Mouse (Mus musculus) gastrocnemius, adult 8-10 months (tissue): Measurements from ENCODE around the gene Atxn7l3. TPM values are rescaled to one million over a fixed set of nuclear protein-coding genes. Genes with fewer than 3 reads are reported as not detected.
A peak's percentile ranks its signal among the peaks of the same experiment; 100 is the strongest.
"Not testable (repeated sequence)": the region's sequence is repeated elsewhere in the genome, so short reads cannot be mapped to it uniquely, and the experiment has no call there.

Experiments used
- DNase-seq, 2 experiments: peaks; one replicate each; pipeline ENCODE4 v3.0.0; 2022; ENCODE audit warnings: low spot score in 2 of 2
- total RNA-seq, 4 experiments: library from RNA; stranded (reverse); gene quantifications; 2 replicates each; pipeline ENCODE4 v1.2.4; 2022

The Atxn7l3 gene
- total RNA-seq, 4 experiments from 2014 or later = 9.3 to 14.5 (median 11.1) TPM

- DNase-seq = no peak
Measured at GRCm38 (mm10) chr11:102294887-102295597, 1.4 kb downstream of the Atxn7l3 start.

GRCm38 (mm10) chr11:102294416-102294815, 2.0 kb downstream of the Atxn7l3 start:
- DNase-seq = no peak

DNA sequence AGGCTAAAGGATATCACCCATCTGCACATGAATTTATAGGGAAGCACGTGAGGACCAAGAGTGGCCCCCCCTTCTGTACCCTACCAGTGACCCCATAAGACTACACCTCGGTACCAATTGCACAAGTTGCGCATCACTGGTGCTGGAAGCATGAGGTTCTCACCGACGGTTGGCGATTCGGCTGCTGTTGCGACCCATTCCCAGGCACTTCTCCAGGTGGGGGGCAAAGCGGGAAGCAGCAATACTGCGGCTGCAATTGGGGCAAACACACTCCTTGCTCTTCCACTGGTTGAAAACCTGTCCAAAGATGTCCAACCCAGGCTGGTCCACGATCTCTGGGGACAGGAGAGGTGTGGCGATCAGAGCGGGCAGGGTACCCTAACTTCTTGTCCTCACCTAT, 2.5 kb downstream of the Atxn7l3 start:
- no peak for DNase-seq

DNA sequence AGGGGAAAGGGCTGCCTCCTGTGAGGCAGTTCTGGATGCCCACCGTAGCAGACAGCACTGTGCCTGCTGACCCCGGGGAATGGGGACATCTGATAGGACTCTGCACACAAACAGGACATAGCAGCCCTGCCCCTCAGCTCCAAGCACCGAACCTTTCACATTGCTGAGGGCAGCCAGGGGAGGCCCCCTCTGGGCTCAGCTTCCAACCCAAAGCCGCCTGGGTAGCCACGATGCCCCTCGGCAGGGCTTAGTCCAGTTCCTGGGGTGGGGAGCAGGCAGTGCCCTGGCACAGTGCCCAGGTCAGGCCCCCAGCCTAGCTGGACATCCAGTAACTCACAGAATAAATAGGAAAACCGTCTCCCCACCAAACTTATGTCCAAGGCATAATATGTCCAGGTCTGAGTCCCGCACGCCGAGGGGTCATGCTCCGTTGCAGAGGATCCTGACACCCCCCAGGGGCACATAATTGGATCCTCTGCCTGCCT, 5.3 kb downstream of the Atxn7l3 start:
- no peak for DNase-seq

- no peak for DNase-seq
Measured at GRCm38 (mm10) chr11:102290141-102290540, 6.3 kb downstream of the Atxn7l3 start.

GRCm38 (mm10) chr11:102289511-102290100, 6.8 kb downstream of the Atxn7l3 start:
- no peak for DNase-seq

DNA sequence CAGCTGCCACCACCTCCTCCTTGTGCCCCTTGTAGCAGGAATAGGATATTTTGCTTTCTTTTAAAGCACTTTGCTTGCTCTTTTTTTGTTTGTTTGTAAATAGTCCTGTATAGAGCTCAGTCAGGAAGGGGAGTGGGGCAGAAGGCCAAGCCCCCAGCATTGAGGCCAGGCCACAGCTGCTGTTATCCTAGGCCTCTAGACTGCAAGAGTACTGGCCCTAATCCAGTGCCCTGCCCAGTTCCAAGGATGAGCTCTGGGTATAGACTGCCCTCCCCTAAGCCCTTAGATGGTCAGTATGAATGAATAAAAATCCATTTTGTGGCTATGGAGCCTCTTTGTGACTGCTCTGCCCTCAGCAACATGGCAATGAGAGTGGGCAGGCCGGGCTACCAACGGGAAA, 7.5 kb downstream of the Atxn7l3 start:
- no peak for DNase-seq

- no peak for DNase-seq
Measured at GRCm38 (mm10) chr11:102288027-102288804, 8.2 kb downstream of the Atxn7l3 start.

- DNase-seq = no peak
Measured at GRCm38 (mm10) chr11:102287485-102287884, 8.9 kb downstream of the Atxn7l3 start.

- no peak for DNase-seq
Measured at GRCm38 (mm10) chr11:102285095-102285834, 11.2 kb downstream of the Atxn7l3 start.

DNA sequence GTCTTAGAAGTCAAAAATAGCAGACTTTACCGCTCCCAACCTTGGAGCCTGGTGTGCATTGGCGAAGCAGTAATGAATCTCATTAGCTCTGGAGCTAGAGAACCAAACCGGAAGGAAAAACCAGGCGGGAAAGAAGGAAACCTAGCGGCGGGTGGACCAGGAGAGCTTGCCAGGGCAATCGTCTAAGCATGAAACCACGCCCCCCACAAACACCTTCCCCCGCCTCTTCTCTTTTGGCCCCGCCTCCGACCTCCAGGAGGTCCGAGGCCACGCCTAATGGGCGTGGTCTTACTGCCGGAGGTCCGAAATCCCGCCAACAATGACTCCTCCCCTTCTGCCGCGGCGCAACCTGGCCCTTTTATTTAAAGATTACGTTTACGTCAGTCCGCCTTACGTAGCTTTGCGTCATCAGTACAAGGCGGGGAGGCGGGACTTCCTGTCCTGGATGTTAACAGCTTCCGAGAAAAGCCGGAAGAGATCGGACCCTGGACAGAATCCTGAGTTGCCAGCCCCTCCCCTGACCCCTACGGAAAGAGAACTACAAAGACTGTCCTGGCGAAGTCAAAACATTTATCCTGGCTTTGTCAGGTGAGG, 11.8 kb downstream of the Atxn7l3 start, which contains the start of gene Tmub2:
Gene Tmub2 (plus strand): TSS at position 431 of the 594 bp plus-strand sequence.
- peak; percentile 95 to 97 for DNase-seq

DNA sequence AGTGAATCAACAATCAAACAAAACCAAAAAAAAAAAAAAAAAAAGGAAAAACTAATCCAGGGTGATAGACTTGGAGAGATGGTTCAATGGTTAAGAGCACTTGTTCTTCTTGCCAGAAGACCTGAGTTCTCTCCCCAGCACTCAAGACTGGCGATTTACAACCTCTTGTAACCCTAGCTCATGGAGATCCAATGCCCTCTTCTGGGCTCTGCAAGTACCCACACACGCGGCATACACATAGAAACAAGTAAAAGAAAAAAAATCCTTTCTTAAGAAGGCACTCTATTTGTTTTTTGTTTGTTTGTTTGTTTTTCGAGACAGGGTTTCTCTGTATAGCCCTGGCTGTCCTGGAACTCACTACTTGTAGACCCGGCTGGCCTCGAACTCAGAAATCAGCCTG, 12.5 kb downstream of the Atxn7l3 start:
- DNase-seq = no peak

- DNase-seq = not testable (repeated sequence)
Measured at GRCm38 (mm10) chr11:102280267-102280666, 16.2 kb downstream of the Atxn7l3 start.

GRCm38 (mm10) chr11:102279595-102279994, 16.8 kb downstream of the Atxn7l3 start:
- DNase-seq = peak; percentile 55 to 63

DNA sequence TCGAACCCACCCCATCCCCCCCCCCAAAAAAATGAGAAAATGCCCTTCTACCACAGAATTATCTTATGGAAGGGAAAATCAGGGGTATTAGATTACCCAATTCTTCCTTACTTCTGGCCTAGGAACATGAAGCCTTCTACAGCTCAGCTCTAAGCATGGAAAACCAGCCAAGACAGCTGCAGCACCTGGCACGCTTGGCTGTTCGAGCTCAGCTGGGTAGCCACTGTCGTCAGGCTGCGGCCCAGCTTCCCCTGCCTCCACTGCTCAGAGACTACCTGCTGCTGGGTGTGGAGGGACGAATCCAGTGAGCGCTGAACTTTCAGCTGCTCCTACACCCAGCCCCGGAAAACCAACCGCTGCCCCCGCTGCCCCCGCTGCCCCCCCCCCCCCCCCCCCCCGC, 18.7 kb downstream of the Atxn7l3 start:
- DNase-seq = peak in 1 of 2 experiments; percentile 47

DNA sequence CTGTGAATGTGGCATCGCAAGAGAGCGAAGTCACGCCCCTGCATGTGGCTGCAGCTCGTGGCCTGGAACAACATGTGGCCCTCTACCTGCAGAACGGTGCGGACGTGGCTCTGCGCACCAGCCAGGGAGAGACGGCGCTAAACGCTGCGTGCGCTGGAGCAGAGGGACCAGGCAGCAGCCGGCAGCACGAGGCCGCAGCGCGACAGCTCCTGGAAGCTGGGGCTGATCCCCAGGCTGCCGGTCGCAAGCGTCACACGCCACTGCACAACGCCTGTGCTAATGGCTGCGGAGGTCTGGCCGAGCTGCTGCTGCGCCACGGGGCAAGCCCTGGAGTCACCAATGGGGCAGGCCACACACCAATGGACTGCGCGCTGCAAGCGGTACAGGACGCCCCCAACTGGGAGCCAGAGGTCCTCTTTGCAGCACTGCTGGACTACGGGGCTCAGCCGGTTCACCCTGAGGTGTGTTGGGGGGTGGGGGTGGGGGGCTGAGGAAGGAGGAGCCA, 20.0 kb downstream of the Atxn7l3 start:
- DNase-seq = no peak

GRCm38 (mm10) chr11:102268520-102269244, 27.7 kb downstream of the Atxn7l3 start, which contains the start of gene Asb16:
TSS of gene Asb16 (plus strand) at chr11:102268743.
- DNase-seq = peak in 1 of 2 experiments; percentile 28

- DNase-seq = peak; percentile 63 to 70
Measured at GRCm38 (mm10) chr11:102267480-102267879, 29.0 kb downstream of the Atxn7l3 start.

DNA sequence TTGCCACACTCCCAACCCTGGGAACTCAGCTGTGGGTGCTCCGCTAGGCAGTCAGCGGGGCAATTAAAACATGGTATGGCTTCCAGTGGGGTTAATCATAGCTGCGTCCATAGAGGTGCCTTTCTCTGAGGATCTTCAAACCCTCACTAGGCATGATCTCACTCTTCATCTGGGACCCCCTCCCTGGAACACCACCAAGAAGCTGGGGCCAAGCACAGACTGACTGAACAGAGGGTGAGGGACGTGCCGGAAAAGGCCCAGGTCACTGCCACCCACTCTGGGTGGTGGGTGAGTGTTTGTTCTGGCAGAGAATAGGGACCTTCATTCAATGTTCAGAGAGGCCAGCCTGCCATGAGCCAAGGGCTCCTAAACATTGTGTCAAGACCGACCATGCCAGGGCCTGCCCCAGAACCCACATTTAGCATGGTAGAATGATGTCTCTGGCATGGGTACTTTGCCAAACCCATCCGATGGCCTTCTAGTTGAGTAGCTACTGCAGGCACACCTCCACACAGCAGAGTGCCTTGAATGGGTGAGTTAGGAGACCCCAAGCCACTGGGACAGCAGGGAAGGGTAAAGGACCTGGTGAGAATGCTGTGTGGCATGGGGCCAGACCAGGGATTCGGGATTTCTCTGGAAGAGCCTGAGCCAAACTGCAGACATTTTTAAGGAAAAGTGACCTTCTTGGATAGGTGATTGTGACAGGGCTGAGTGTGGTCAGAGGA, 29.6 kb downstream of the Atxn7l3 start:
- no peak for DNase-seq
